Mouse (Mus musculus) neural tube, embryonic 13.5 days (tissue): ENCODE measurements around the gene Gpx4. TPM values are rescaled to one million over a fixed set of nuclear protein-coding genes. Genes with fewer than 3 reads are reported as not detected.

ENCODE experiments used
- ATAC-seq: fragments of 200-750 bp; cut with Nextera tagmentation; 2 replicates; pipeline ENCODE4 v1.8.0; 2017; ENCODE audit warnings: low read depth, mild to moderate bottlenecking, moderate TSS enrichment, moderate library complexity
- H3K27ac ChIP-seq: fragments of 300-500 bp; sonication (generic); replicated peaks from 2 replicates; pipeline ENCODE4 v1.5.1; 2015; ENCODE audit warnings: moderate library complexity, mild to moderate bottlenecking, inconsistent platforms
- H3K27me3 ChIP-seq: fragments of 300-500 bp; sonication (generic); 2 replicates; pipeline ENCODE4 v1.6.1; 2015; ENCODE audit warnings: mild to moderate bottlenecking, inconsistent platforms
- H3K36me3 ChIP-seq: fragments of 300-500 bp; sonication (generic); 2 replicates; pipeline ENCODE4 v1.6.1; 2015; ENCODE audit warnings: mild to moderate bottlenecking, inconsistent platforms
- H3K4me1 ChIP-seq: fragments of 300-500 bp; sonication (generic); replicated peaks from 2 replicates; pipeline ENCODE4 v1.6.1; 2015; ENCODE audit warnings: inconsistent platforms
- H3K4me2 ChIP-seq: fragments of 300-500 bp; sonication (generic); 2 replicates; pipeline ENCODE4 v1.6.1; 2015; ENCODE audit warnings: inconsistent platforms, mild to moderate bottlenecking, moderate library complexity
- H3K4me3 ChIP-seq: fragments of 300-500 bp; sonication (generic); 2 replicates; pipeline ENCODE4 v1.5.1; 2015; ENCODE audit warnings: mild to moderate bottlenecking, inconsistent platforms
- H3K9ac ChIP-seq: fragments of 300-500 bp; sonication (generic); 2 replicates; pipeline ENCODE4 v1.6.1; 2015; ENCODE audit warnings: moderate library complexity, mild to moderate bottlenecking, inconsistent platforms
- H3K9me3 ChIP-seq: fragments of 300-500 bp; sonication (generic); 2 replicates; pipeline ENCODE4 v1.6.1; 2016; ENCODE audit warnings: inconsistent platforms
- WGBS: fragments of 180-500 bp; shearing (Covaris S2); methylation state at CpG from one replicate; pipeline ENCODE4 v1.1.7; 2015; 5-methylcytosine and 5-hydroxymethylcytosine counted together
- polyA plus RNA-seq: library from polyadenylated mRNA; unstranded; fragments of >200 nt; fragmentation: Nextera tagmentation; extraction: Ambion mirVana; gene quantifications from 2 replicates; pipeline ENCODE4 v1.2.1, GENCODE M21; 2015

Gpx4 gene
- polyA plus RNA-seq, 1 experiment from 2014 or later: 556 TPM

DNA sequence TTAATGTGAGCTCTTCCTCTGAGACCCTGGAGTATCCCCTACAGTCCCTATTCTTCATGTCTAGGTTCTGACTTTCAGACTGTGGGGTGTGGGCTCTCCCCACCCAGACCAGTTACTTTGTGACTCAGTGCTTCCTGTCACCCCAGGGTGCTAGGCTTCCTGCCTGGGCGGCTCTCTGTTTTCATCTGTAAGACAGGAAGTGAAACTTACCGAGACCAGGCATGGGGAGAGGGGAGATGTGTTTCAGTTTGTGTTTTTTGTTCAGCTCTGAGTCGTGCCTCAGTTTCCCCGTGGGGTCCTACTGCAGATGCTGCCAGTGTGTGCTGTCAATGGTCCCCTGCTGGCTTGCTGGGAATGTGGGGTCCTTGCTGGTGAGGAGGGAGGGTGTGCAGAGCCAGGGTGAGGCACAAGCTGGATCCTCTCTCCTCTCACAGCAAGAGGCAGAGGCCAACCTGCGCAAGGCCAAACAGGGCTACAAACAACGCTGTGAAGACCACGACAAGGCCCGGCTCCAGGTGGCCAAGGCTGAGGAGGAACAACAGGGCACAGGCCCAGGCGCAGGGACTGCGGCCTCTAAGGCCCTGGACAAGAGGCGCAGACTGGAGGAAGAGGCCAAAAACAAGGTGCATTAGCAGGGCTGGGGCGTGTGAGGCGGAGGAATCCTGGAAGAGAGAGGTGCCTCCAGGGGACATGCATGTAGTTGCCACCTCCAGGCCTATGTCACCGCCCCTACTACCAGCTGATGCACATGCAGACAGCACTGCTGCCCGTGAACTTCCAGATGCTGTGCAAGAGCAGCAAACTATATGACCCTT lies 22.5 kb upstream of the Gpx4 start:
- no peak overlapping the region for H3K4me2 ChIP-seq
- no peak overlapping the region for H3K27ac ChIP-seq
- H3K27me3 ChIP-seq: peaks cover 13% of the 10 kb centered on the region
- H3K4me1 ChIP-seq: peaks cover 5% of the 10 kb centered on the region; the same call in 1 of the 2 replicates
- no peaks in the 10 kb centered on the region for H3K9me3 ChIP-seq
- H3K9ac ChIP-seq: no peak overlapping the region
- H3K4me3 ChIP-seq: no peak overlapping the region
- H3K36me3 ChIP-seq: no peaks in the 10 kb centered on the region
- 78% methylated on average over 15 of the region's 15 CpGs for WGBS
- no peak for ATAC-seq

DNA sequence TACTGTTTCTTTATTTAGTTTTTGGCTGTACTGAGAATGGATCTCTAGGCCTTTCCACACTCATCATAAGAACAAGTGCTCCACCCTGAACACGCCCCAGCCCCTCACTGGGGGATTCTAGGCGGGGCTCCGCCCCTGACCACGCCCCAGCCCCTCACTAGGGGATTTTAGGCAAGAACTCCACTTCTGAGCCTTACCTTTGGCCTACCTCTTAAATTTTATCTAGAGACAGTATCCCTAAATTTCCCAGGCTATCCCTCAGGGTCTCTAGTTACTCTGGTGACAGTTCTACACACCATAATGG lies 22.0 kb upstream of the Gpx4 start:
- Histone ChIP-seq H3K27ac (no peak overlapping the region), H3K4me3 (no peak overlapping the region), H3K27me3 (peaks cover 7% of the 10 kb centered on the region), H3K4me1 (no peaks in the 10 kb centered on the region), H3K9me3 (no peaks in the 10 kb centered on the region), H3K4me2 (no peak overlapping the region), H3K9ac (no peak overlapping the region), H3K36me3 (no peaks in the 10 kb centered on the region)
- ATAC-seq: no peak
- WGBS: 53% methylated on average over 4 of the region's 4 CpGs

DNA sequence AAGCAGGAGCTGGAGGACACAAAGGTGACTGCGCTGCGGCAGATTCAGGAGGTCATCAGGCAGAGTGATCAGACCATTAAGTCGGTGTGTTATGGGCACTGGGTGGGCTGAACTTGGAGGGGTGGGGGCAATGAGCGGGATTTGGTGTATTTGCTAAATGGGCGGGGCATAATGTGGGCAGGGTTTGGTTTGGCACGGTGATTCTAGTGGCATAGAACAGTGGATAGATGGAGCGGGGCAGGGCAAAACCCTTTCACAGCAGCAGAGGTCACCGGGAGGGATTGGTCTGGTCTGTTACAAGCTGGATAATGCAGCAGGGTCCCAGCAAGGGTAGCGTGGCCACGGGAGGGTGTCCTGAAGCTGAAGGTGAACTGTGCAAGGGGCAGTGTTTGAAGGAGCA lies 21.5 kb upstream of the Gpx4 start:
- WGBS: 70% methylated on average over 10 of the region's 10 CpGs
- no peaks in the 10 kb centered on the region for H3K4me1 ChIP-seq
- no peak overlapping the region for H3K4me3 ChIP-seq
- no peak for ATAC-seq
- H3K9ac ChIP-seq: no peak overlapping the region
- peaks cover 3% of the 10 kb centered on the region for H3K27me3 ChIP-seq
- H3K27ac ChIP-seq: no peak overlapping the region
- H3K9me3 ChIP-seq: no peaks in the 10 kb centered on the region
- no peaks in the 10 kb centered on the region for H3K36me3 ChIP-seq
- no peak overlapping the region for H3K4me2 ChIP-seq

DNA sequence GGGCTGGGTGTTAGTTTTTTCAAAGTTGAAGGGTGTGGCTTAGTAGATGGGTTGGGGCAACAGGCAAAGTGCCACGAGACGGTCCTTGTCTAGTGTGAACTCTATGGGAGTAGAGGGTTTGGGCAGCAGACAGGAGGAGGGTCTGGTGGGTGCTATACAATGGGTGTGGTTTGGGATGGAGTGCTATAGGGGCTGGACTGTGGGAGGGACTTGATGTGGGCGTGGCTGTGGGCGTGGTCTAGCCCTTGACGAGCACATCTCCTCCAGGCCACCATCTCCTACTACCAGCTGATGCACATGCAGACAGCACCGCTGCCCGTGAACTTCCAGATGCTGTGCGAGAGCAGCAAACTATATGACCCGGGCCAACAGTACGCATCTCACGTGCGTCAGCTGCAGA lies 21.1 kb upstream of the Gpx4 start:
- no peak for ATAC-seq
- no peak overlapping the region for H3K4me2 ChIP-seq
- no peaks in the 10 kb centered on the region for H3K36me3 ChIP-seq
- H3K4me3 ChIP-seq: no peak overlapping the region
- H3K27me3 ChIP-seq: no peaks in the 10 kb centered on the region; the same call in 1 of the 2 replicates
- H3K27ac ChIP-seq: no peak overlapping the region
- no peak overlapping the region for H3K9ac ChIP-seq
- 59% methylated on average over 12 of the region's 12 CpGs for WGBS
- no peaks in the 10 kb centered on the region for H3K4me1 ChIP-seq
- no peaks in the 10 kb centered on the region for H3K9me3 ChIP-seq

GRCm38 (mm10) chr10:80027681-80028520 lies 19.1 kb upstream of the Gpx4 start:
- no peak for ATAC-seq

DNA sequence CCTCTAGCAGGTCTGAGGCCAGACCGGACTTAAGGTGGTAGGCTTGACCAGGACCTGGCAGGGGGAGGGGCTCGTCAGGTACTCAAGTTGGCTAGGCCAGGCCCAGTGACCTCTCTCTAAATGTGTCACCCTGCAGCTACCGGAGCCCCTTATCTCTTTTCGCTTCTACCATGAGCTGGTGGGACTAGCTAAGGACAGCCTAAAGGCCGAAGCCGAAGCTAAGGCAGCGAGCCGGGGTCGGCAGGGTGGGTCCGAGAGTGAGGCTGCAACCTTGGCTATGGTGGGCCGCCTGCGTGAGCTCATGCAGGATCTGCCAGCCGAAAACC lies 18.5 kb upstream of the Gpx4 start:
- H3K9me3 ChIP-seq: no peaks in the 10 kb centered on the region
- H3K9ac ChIP-seq: no peak overlapping the region
- no peaks in the 10 kb centered on the region for H3K4me1 ChIP-seq
- 92% methylated on average over 13 of the region's 13 CpGs for WGBS
- no peak overlapping the region for H3K4me2 ChIP-seq
- H3K27ac ChIP-seq: no peak overlapping the region
- no peak overlapping the region for H3K4me3 ChIP-seq
- H3K27me3 ChIP-seq: no peaks in the 10 kb centered on the region
- ATAC-seq: no peak
- no peaks in the 10 kb centered on the region for H3K36me3 ChIP-seq

More at GRCm38 (mm10) chr10:80027681-80028520, 19.1 kb upstream of the Gpx4 start:
- WGBS: 77% methylated on average over 20 of the region's 20 CpGs
- Histone ChIP-seq H3K4me2 (no peak overlapping the region), H3K27ac (no peak overlapping the region), H3K4me1 (no peaks in the 10 kb centered on the region), H3K9ac (no peak overlapping the region), H3K36me3 (no peaks in the 10 kb centered on the region), H3K27me3 (no peaks in the 10 kb centered on the region), H3K4me3 (no peak overlapping the region), H3K9me3 (no peaks in the 10 kb centered on the region)

- H3K4me1 ChIP-seq: no peaks in the 10 kb centered on the region; the same call in 1 of the 2 replicates
- no peaks in the 10 kb centered on the region for H3K9me3 ChIP-seq
- H3K4me3 ChIP-seq: no peak overlapping the region
- no peak for ATAC-seq
- 80% methylated on average over 9 of the region's 9 CpGs for WGBS
- H3K27ac ChIP-seq: no peak overlapping the region
- H3K36me3 ChIP-seq: peaks cover 9% of the 10 kb centered on the region
- no peak overlapping the region for H3K4me2 ChIP-seq
- H3K9ac ChIP-seq: no peak overlapping the region
- no peaks in the 10 kb centered on the region for H3K27me3 ChIP-seq
Measured at GRCm38 (mm10) chr10:80030191-80030590, 16.8 kb upstream of the Gpx4 start.

GRCm38 (mm10) chr10:80030736-80031135 lies 16.2 kb upstream of the Gpx4 start:
- no peaks in the 10 kb centered on the region; the same call in 1 of the 2 replicates for H3K4me1 ChIP-seq
- peaks cover 14% of the 10 kb centered on the region for H3K36me3 ChIP-seq
- H3K9me3 ChIP-seq: no peaks in the 10 kb centered on the region
- no peak overlapping the region for H3K4me2 ChIP-seq
- no peak for ATAC-seq
- no peaks in the 10 kb centered on the region for H3K27me3 ChIP-seq
- WGBS: 87% methylated on average over 17 of the region's 17 CpGs
- no peak overlapping the region for H3K27ac ChIP-seq
- no peak overlapping the region for H3K4me3 ChIP-seq
- H3K9ac ChIP-seq: no peak overlapping the region

GRCm38 (mm10) chr10:80032799-80033480 lies 14.0 kb upstream of the Gpx4 start:
- H3K27me3 ChIP-seq: no peaks in the 10 kb centered on the region
- H3K27ac ChIP-seq: peak overlapping the region; percentile 23; the same call in 1 of the 2 replicates
- H3K4me3 ChIP-seq: no peak overlapping the region
- H3K36me3 ChIP-seq: peaks cover 36% of the 10 kb centered on the region
- ATAC-seq: no peak
- H3K9me3 ChIP-seq: no peaks in the 10 kb centered on the region
- 78% methylated on average over 5 of the region's 5 CpGs for WGBS
- H3K9ac ChIP-seq: peak overlapping the region; percentile 14
- no peak overlapping the region for H3K4me2 ChIP-seq
- H3K4me1 ChIP-seq: peaks cover 7% of the 10 kb centered on the region

DNA sequence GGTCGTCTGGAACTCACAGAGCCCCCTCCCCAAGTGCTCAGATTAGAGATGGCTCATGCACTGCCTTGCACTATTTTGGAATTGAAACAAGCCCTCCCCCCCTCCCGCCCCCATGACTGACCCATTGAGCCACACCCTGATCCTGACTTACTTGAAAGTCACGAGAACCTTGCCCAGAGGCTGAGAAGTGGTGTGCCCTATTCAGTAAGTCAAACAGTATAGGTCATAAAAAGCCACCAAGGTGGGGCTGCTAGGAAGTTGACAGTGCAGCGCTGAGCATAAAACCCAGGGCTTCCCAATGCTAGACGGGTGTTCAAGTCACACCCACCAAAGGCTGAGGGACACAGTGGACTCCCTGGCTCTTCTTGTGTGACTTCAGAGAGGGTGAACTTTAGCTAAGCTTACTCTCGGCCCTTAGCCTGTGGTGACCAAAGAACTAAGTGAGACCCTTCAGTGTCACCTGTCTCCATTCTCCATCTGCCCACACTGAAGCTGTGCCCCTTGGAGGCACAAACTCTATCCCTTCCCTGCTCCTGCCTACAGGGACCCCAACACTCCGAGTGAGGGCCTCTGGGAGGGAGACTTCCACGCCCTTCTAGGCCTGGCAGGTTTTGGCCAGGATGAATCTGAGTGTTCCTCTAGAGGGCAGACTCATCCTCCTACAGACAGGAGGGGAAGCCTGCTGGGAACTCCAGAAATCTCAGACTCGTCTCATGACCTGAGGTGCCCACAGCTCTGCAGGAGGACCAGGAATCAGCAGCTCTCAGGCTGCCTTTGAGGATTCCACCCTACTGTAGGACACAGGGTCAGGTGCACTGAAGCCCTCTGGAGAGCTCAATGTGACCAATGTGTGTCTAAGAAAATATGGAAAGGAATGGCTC lies 13.2 kb upstream of the Gpx4 start:
- Histone ChIP-seq H3K4me1 (peaks cover 15% of the 10 kb centered on the region), H3K27ac (peak overlapping the region; percentile 23; the same call in 1 of the 2 replicates), H3K36me3 (peaks cover 39% of the 10 kb centered on the region), H3K4me3 (no peak overlapping the region), H3K27me3 (no peaks in the 10 kb centered on the region), H3K9me3 (no peaks in the 10 kb centered on the region), H3K4me2 (no peak overlapping the region), H3K9ac (no peak overlapping the region)
- WGBS: 42% methylated on average over 9 of the region's 9 CpGs
- ATAC-seq: no peak

DNA sequence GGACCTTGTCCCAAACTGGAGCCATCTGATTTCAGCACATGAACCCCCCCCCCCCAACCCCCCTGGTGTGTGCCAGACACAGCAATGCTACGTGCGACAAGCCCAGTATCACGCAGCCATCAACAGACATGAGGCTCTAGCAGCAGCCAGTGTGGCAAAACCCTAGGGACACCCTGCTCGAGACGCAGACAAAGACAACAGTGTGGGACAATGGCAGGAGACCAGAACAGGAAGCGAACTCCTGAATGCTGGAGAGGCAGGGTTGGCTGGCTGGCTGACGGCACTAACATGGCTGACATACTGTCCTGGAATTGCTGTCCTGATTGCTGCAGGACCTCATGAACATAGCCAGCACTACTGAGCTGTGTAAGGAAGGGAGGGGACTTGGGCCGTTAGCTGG lies 11.8 kb upstream of the Gpx4 start:
- ATAC-seq: no peak
- peaks cover 20% of the 10 kb centered on the region for H3K4me1 ChIP-seq
- no peak overlapping the region for H3K4me3 ChIP-seq
- 0 out of 2 replicates have a peak overlapping the region, but pooled peaks have one; percentile 1 for H3K9ac ChIP-seq
- H3K9me3 ChIP-seq: no peaks in the 10 kb centered on the region
- WGBS: 75% methylated on average over 8 of the region's 8 CpGs
- H3K27me3 ChIP-seq: no peaks in the 10 kb centered on the region
- peaks cover 39% of the 10 kb centered on the region for H3K36me3 ChIP-seq
- H3K4me2 ChIP-seq: no peak overlapping the region
- H3K27ac ChIP-seq: 0 out of 2 replicates have a peak overlapping the region, but pooled peaks have one; percentile 18
